Mouse (Mus musculus): Measurements from ENCODE around the gene Snx32. TPM values are rescaled to one million over a fixed set of nuclear protein-coding genes. Genes with fewer than 3 reads are reported as not detected.
A peak's percentile ranks its signal among the peaks of the same experiment; 100 is the strongest.

Gene Snx32
- polyA plus RNA-seq, 1 experiment from 2014 or later, result 8.6 TPM

GRCm38 (mm10) chr19:5473720-5474119, 36.6 kb downstream of the Snx32 start, which contains the start of gene Efemp2:
Gene Efemp2 (plus strand): TSS chr19:5473954.
- Histone ChIP-seq H3K4me3 (ENCODE audit: low read depth, low read length) (peak within 1 kb of the TSS; percentile 60), H3K27me3 (ENCODE audit: control insufficient read depth, insufficient read depth, low read length) (no peaks in the 10 kb centered on the region), H3K27ac (replicated peaks; ENCODE audit: low read depth, low read length) (peak within 1 kb of the TSS; percentile 87), H3K9me3 (ENCODE audit: control insufficient read depth, low read length) (no peaks in the 10 kb centered on the region), H3K9ac (ENCODE audit: low read length) (peak within 1 kb of the TSS; percentile 87), H3K4me1 (ENCODE audit: control insufficient read depth, insufficient read depth, low read length) (peaks cover 10% of the 10 kb centered on the region), H3K4me2 (ENCODE audit: low read depth, severe bottlenecking) (peak within 1 kb of the TSS; percentile 88), H3K36me3 (ENCODE audit: control insufficient read depth, insufficient read depth, low read length) (no peaks in the 10 kb centered on the region)
- WGBS, result 2% methylated on average over 22 of the region's 22 CpGs
- DNase-seq (ENCODE audit: low spot score) (peak; percentile 78), ATAC-seq (ENCODE audit: insufficient number of reproducible peaks, low FRiP score, low TSS enrichment, low read depth) (peak; percentile 42; the same call in 1 of the 2 replicates)

- no peaks in the 10 kb centered on the region for H3K36me3 ChIP-seq (ENCODE audit: control insufficient read depth, insufficient read depth, low read length)
- no peak for ATAC-seq (ENCODE audit: insufficient number of reproducible peaks, low FRiP score, low TSS enrichment, low read depth)
- no peaks in the 10 kb centered on the region for H3K9me3 ChIP-seq (ENCODE audit: control insufficient read depth, low read length)
- WGBS, result 71% methylated on average over 3 of the region's 3 CpGs
- no peak overlapping the region for H3K4me3 ChIP-seq (ENCODE audit: low read depth, low read length)
- peaks cover 10% of the 10 kb centered on the region for H3K4me1 ChIP-seq (ENCODE audit: control insufficient read depth, insufficient read depth, low read length)
- H3K27ac ChIP-seq (replicated peaks; ENCODE audit: low read depth, low read length), result no peak overlapping the region
- no peaks in the 10 kb centered on the region for H3K27me3 ChIP-seq (ENCODE audit: control insufficient read depth, insufficient read depth, low read length)
- no peak overlapping the region for H3K9ac ChIP-seq (ENCODE audit: low read length)
- DNase-seq (ENCODE audit: low spot score), result no peak
- H3K4me2 ChIP-seq (ENCODE audit: low read depth, severe bottlenecking), result no peak overlapping the region
Measured at GRCm38 (mm10) chr19:5472857-5473256, 37.5 kb downstream of the Snx32 start.

DNA sequence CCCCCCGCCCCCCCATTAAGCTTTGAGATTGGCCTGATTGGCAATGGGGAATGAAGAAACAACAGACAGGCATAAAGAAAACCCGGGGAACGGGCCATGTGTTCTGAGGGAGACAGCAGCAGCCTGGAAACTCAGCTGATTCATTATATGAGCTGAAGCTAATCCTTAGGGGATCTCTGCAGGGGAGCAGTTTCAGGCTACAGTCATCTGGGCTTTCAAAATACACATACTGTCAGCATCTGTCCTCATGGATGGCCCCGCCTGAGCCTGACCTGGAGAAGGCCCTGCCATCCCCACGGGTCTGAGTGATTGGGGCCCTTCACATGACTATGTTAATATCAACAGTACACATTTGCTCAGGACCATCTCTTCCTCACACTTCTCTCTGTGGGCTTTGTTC, 38.5 kb downstream of the Snx32 start:
- Histone ChIP-seq H3K27ac (replicated peaks; ENCODE audit: low read depth, low read length) (no peak overlapping the region), H3K36me3 (ENCODE audit: control insufficient read depth, insufficient read depth, low read length) (peaks cover 2% of the 10 kb centered on the region; the same call in 1 of the 2 replicates), H3K9me3 (ENCODE audit: control insufficient read depth, low read length) (no peaks in the 10 kb centered on the region), H3K9ac (ENCODE audit: low read length) (no peak overlapping the region), H3K4me3 (ENCODE audit: low read depth, low read length) (no peak overlapping the region), H3K4me2 (ENCODE audit: low read depth, severe bottlenecking) (no peak overlapping the region), H3K27me3 (ENCODE audit: control insufficient read depth, insufficient read depth, low read length) (no peaks in the 10 kb centered on the region), H3K4me1 (ENCODE audit: control insufficient read depth, insufficient read depth, low read length) (peaks cover 10% of the 10 kb centered on the region)
- no peak for DNase-seq (ENCODE audit: low spot score)
- WGBS, result 57% methylated on average over 5 of the region's 5 CpGs
- ATAC-seq (ENCODE audit: insufficient number of reproducible peaks, low FRiP score, low TSS enrichment, low read depth), result no peak

- no peak within 1 kb of the TSS for H3K4me3 ChIP-seq (ENCODE audit: low read depth, low read length)
- peaks cover 13% of the 10 kb centered on the region for H3K36me3 ChIP-seq (ENCODE audit: control insufficient read depth, insufficient read depth, low read length)
- H3K27me3 ChIP-seq (ENCODE audit: control insufficient read depth, insufficient read depth, low read length), result no peaks in the 10 kb centered on the region
- 56% methylated on average over 5 of the region's 5 CpGs for WGBS
- ATAC-seq (ENCODE audit: insufficient number of reproducible peaks, low FRiP score, low TSS enrichment, low read depth) (no peak), DNase-seq (ENCODE audit: low spot score) (no peak)
- no peak within 1 kb of the TSS for H3K9ac ChIP-seq (ENCODE audit: low read length)
- no peak within 1 kb of the TSS for H3K4me2 ChIP-seq (ENCODE audit: low read depth, severe bottlenecking)
- 0 out of 2 replicates have a peak, but pooled peaks cover 2% of the 10 kb centered on the region for H3K4me1 ChIP-seq (ENCODE audit: control insufficient read depth, insufficient read depth, low read length)
- H3K9me3 ChIP-seq (ENCODE audit: control insufficient read depth, low read length), result no peaks in the 10 kb centered on the region
- H3K27ac ChIP-seq (replicated peaks; ENCODE audit: low read depth, low read length), result no peak within 1 kb of the TSS
Measured at GRCm38 (mm10) chr19:5468374-5468773, 42.0 kb downstream of the Snx32 start, which contains the start of gene Ctsw. Gene Ctsw (minus strand): TSS chr19:5468507.

DNA sequence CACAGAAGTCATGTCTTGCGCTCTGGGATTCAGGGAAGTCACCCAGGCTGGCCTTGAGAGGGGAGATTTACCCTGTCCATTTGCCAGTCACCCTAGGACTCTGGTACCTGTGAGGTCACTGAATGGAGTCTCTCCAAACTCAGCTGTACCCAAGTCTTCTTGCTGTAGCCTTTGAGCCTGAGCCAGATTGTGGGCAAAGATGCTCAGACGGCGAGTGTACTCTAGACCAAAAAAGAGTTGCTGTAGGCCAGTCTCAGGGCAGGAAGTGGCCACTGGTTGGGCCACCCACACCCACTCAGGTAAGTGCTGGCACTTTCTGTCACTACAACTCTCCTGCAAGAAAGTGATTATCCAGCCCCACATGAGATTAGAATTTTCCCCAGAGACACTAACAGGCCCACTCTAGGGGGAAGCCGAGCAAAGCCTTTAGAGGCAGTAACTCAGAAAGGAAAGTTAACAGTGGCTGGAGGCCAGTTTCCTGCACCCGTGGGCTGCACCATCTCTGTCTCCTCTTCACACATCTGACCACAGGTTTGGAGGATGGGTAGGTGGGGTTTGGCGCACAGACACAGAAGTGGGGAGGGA, 43.3 kb downstream of the Snx32 start:
- no peaks in the 10 kb centered on the region for H3K9me3 ChIP-seq (ENCODE audit: control insufficient read depth, low read length)
- no peak overlapping the region for H3K4me2 ChIP-seq (ENCODE audit: low read depth, severe bottlenecking)
- 0 out of 2 replicates have a peak, but pooled peaks cover 2% of the 10 kb centered on the region for H3K4me1 ChIP-seq (ENCODE audit: control insufficient read depth, insufficient read depth, low read length)
- no peaks in the 10 kb centered on the region for H3K27me3 ChIP-seq (ENCODE audit: control insufficient read depth, insufficient read depth, low read length)
- H3K9ac ChIP-seq (ENCODE audit: low read length), result no peak overlapping the region
- WGBS, result 92% methylated on average over 6 of the region's 6 CpGs
- DNase-seq (ENCODE audit: low spot score), result no peak
- no peak for ATAC-seq (ENCODE audit: insufficient number of reproducible peaks, low FRiP score, low TSS enrichment, low read depth)
- H3K4me3 ChIP-seq (ENCODE audit: low read depth, low read length), result no peak overlapping the region
- no peak overlapping the region for H3K27ac ChIP-seq (replicated peaks; ENCODE audit: low read depth, low read length)
- H3K36me3 ChIP-seq (ENCODE audit: control insufficient read depth, insufficient read depth, low read length), result peaks cover 17% of the 10 kb centered on the region

DNA sequence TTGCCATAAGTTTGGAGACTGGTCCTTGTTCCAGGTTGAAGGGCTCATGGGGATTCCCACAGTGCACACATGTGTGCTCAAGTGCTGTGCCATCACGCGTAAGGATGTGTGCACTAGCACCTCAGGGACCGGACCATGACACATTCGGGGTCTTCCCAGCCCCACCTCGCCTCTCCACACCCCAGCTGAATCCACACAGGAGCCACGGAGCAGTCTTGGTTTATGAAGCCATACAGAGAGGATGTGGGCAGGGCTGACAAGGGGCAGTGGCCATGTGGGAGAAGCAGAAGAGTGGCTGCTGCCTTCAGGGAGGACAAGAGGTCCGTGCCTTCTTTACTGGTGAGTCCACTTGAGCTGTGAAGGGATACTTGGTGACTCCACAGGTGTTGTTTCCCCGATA, 45.3 kb downstream of the Snx32 start:
- Histone ChIP-seq H3K4me1 (ENCODE audit: control insufficient read depth, insufficient read depth, low read length) (peaks cover 10% of the 10 kb centered on the region; the same call in 1 of the 2 replicates), H3K4me2 (ENCODE audit: low read depth, severe bottlenecking) (no peak overlapping the region), H3K9me3 (ENCODE audit: control insufficient read depth, low read length) (no peaks in the 10 kb centered on the region), H3K36me3 (ENCODE audit: control insufficient read depth, insufficient read depth, low read length) (peaks cover 17% of the 10 kb centered on the region), H3K27ac (replicated peaks; ENCODE audit: low read depth, low read length) (no peak overlapping the region), H3K27me3 (ENCODE audit: control insufficient read depth, insufficient read depth, low read length) (no peaks in the 10 kb centered on the region), H3K4me3 (ENCODE audit: low read depth, low read length) (no peak overlapping the region), H3K9ac (ENCODE audit: low read length) (no peak overlapping the region)
- DNase-seq (ENCODE audit: low spot score) (no peak), ATAC-seq (ENCODE audit: insufficient number of reproducible peaks, low FRiP score, low TSS enrichment, low read depth) (no peak)
- WGBS, result 93% methylated on average over 8 of the region's 8 CpGs

GRCm38 (mm10) chr19:5463791-5464562, 46.4 kb downstream of the Snx32 start:
- ATAC-seq (ENCODE audit: insufficient number of reproducible peaks, low FRiP score, low TSS enrichment, low read depth), result peak; percentile 60
- H3K27ac ChIP-seq (replicated peaks; ENCODE audit: low read depth, low read length), result peak overlapping the region; percentile 51; the same call in 1 of the 2 replicates
- no peaks in the 10 kb centered on the region for H3K9me3 ChIP-seq (ENCODE audit: control insufficient read depth, low read length)
- H3K4me2 ChIP-seq (ENCODE audit: low read depth, severe bottlenecking), result peak overlapping the region; percentile 37
- peak overlapping the region; percentile 10; the same call in 1 of the 2 replicates for H3K4me3 ChIP-seq (ENCODE audit: low read depth, low read length)
- peaks cover 13% of the 10 kb centered on the region; the same call in 1 of the 2 replicates for H3K4me1 ChIP-seq (ENCODE audit: control insufficient read depth, insufficient read depth, low read length)
- H3K36me3 ChIP-seq (ENCODE audit: control insufficient read depth, insufficient read depth, low read length), result peaks cover 17% of the 10 kb centered on the region
- peak; percentile 87 for DNase-seq (ENCODE audit: low spot score)
- 56% methylated on average over 15 of the region's 15 CpGs for WGBS
- peak overlapping the region; percentile 47; the same call in 1 of the 2 replicates for H3K9ac ChIP-seq (ENCODE audit: low read length)
- H3K27me3 ChIP-seq (ENCODE audit: control insufficient read depth, insufficient read depth, low read length), result no peaks in the 10 kb centered on the region

GRCm38 (mm10) chr19:5463212-5463611, 47.1 kb downstream of the Snx32 start:
- H3K36me3 ChIP-seq (ENCODE audit: control insufficient read depth, insufficient read depth, low read length), result peaks cover 17% of the 10 kb centered on the region
- H3K27me3 ChIP-seq (ENCODE audit: control insufficient read depth, insufficient read depth, low read length), result no peaks in the 10 kb centered on the region
- H3K4me2 ChIP-seq (ENCODE audit: low read depth, severe bottlenecking), result no peak overlapping the region
- peaks cover 13% of the 10 kb centered on the region; the same call in 1 of the 2 replicates for H3K4me1 ChIP-seq (ENCODE audit: control insufficient read depth, insufficient read depth, low read length)
- DNase-seq (ENCODE audit: low spot score) (no peak), ATAC-seq (ENCODE audit: insufficient number of reproducible peaks, low FRiP score, low TSS enrichment, low read depth) (no peak)
- no peaks in the 10 kb centered on the region for H3K9me3 ChIP-seq (ENCODE audit: control insufficient read depth, low read length)
- no peak overlapping the region for H3K27ac ChIP-seq (replicated peaks; ENCODE audit: low read depth, low read length)
- no peak overlapping the region for H3K4me3 ChIP-seq (ENCODE audit: low read depth, low read length)
- 89% methylated on average over 9 of the region's 9 CpGs for WGBS
- no peak overlapping the region for H3K9ac ChIP-seq (ENCODE audit: low read length)

All from limb, embryonic 11.5 days (tissue).